Mouse (Mus musculus) limb, embryonic 12.5 days (tissue): Measurements from ENCODE around the gene Chchd3. TPM values are rescaled to one million over a fixed set of nuclear protein-coding genes. Genes with fewer than 3 reads are reported as not detected.

ENCODE experiments used
- ATAC-seq: fragments of 200-750 bp; cut with Nextera tagmentation; 2 replicates; pipeline ENCODE4 v1.8.0; 2017; ENCODE audit warnings: low read depth, moderate TSS enrichment; ENCODE audit not compliant: insufficient number of reproducible peaks, insufficient read depth, low FRiP score, low TSS enrichment
- H3K27ac ChIP-seq: fragments of 300-500 bp; sonication (generic); 2 replicates; pipeline ENCODE4 v1.5.1; 2016; ENCODE audit warnings: mild to moderate bottlenecking, moderate library complexity
- H3K27me3 ChIP-seq: fragments of 300-500 bp; sonication (generic); 2 replicates; pipeline ENCODE4 v1.6.1; 2016; ENCODE audit warnings: mild to moderate bottlenecking, moderate library complexity
- H3K36me3 ChIP-seq: fragments of 300-500 bp; sonication (generic); 2 replicates; pipeline ENCODE4 v1.6.1; 2016; ENCODE audit warnings: mild to moderate bottlenecking, moderate library complexity
- H3K4me1 ChIP-seq: fragments of 300-500 bp; sonication (generic); replicated peaks from 2 replicates; pipeline ENCODE4 v1.6.1; 2016
- H3K4me2 ChIP-seq: fragments of 300-500 bp; sonication (generic); 2 replicates; pipeline ENCODE4 v1.6.1; 2016; ENCODE audit warnings: mild to moderate bottlenecking, moderate library complexity
- H3K4me3 ChIP-seq: fragments of 300-500 bp; sonication (generic); replicated peaks from 2 replicates; pipeline ENCODE4 v1.5.1; 2016; ENCODE audit warnings: mild to moderate bottlenecking
- H3K9ac ChIP-seq: fragments of 300-500 bp; sonication (generic); replicated peaks from 2 replicates; pipeline ENCODE4 v1.6.1; 2016; ENCODE audit warnings: mild to moderate bottlenecking, moderate library complexity
- H3K9me3 ChIP-seq: fragments of 300-500 bp; sonication (generic); 2 replicates; pipeline ENCODE4 v1.6.1; 2016; ENCODE audit warnings: mild to moderate bottlenecking, moderate library complexity
- WGBS: fragments of 180-500 bp; shearing (Covaris S2); methylation state at CpG from one replicate; pipeline ENCODE4 v1.1.7; 2016; 5-methylcytosine and 5-hydroxymethylcytosine counted together
- polyA plus RNA-seq: library from polyadenylated mRNA; unstranded; fragments of >200 nt; fragmentation: Nextera tagmentation; extraction: Ambion mirVana; gene quantifications from 2 replicates; pipeline ENCODE4 v1.2.1, GENCODE M21; 2016

Chchd3 gene
- polyA plus RNA-seq, 1 experiment from 2014 or later: 102 TPM

DNA sequence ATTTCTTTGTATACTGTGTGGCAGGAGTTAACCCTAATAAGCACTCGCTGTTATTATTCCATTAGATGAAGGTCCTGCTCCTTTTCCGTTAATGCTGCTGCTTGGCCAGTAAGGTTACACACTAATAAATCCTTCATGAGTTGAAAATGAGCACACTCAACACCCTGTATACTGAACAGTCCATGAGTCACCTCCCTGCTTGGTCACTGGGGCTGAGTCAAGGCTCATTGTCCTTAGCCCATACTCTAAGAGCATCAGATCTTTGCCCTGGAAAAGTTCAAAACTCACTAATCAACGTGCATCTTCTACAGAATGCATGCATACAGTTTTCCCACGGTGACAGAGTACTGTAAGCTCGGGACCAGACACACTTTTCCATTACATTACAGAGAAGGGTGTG lies 124.5 kb downstream of the Chchd3 start:
- 47% methylated on average over 5 of the region's 5 CpGs for WGBS
- no peaks in the 10 kb centered on the region for H3K36me3 ChIP-seq
- no peak overlapping the region for H3K27ac ChIP-seq
- H3K27me3 ChIP-seq: peaks cover 16% of the 10 kb centered on the region
- H3K9ac ChIP-seq: no peak overlapping the region
- ATAC-seq: no peak
- no peaks in the 10 kb centered on the region for H3K9me3 ChIP-seq
- peaks cover 26% of the 10 kb centered on the region for H3K4me1 ChIP-seq
- no peak overlapping the region for H3K4me2 ChIP-seq
- no peak overlapping the region for H3K4me3 ChIP-seq

DNA sequence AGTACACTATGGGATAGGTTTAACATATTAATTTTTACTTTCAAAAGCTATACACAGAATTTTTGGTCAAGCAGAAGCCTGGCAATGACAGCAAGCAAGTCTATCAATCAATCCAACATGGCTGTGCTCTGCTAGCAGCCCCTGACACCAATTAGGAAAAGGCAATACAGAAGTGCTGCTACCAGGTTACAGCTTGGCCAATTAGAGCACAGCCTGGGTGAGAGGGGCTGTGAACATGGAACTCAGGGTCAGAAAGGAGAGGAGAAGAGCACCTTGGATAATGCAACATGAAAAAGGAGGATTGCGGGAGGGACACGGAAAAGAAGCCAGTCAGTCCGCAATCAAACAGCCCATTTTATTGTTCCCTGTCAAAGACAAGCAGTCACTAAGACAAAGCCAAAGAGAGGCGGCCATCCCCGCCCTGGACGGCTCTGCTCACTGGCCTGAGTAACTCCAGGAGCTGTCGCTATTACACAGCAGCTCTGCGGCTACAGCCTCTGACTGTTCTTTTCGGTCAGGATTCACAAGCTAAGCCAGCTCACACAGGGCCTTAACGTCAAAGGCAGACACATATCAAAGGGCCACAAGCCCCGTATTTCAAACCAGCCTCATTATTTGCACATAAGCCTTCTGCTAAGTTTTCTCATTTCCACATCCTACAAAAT lies 128.8 kb downstream of the Chchd3 start:
- Histone ChIP-seq H3K4me1 (peaks cover 16% of the 10 kb centered on the region), H3K27me3 (peaks cover 12% of the 10 kb centered on the region; the same call in 1 of the 2 replicates), H3K4me2 (no peak overlapping the region), H3K36me3 (no peaks in the 10 kb centered on the region), H3K27ac (no peak overlapping the region), H3K9ac (no peak overlapping the region), H3K4me3 (no peak overlapping the region), H3K9me3 (no peaks in the 10 kb centered on the region)
- 40% methylated on average over 11 of the region's 11 CpGs for WGBS
- ATAC-seq: no peak

DNA sequence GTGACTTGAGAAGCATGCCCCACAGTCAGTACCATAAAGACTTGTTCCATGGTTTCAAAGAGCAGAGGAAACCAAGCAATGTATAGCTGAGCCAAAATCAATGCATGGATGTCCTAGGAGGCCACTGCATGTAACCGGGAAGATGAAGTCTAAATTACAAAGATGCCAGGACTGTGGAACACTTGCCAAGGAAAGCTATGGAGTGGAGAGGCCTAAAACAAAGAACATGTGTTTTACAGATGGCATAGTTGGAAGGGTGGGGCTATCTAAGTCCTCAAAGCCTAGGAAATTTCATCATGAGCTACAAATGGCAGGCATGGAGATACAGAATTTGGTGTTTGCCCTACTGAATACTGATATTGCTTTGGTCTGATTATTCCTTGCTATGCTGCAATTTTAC lies 137.7 kb downstream of the Chchd3 start:
- Histone ChIP-seq H3K4me1 (no peaks in the 10 kb centered on the region), H3K9ac (no peak overlapping the region), H3K4me3 (no peak overlapping the region), H3K36me3 (peaks cover 2% of the 10 kb centered on the region; the same call in 1 of the 2 replicates), H3K4me2 (no peak overlapping the region), H3K27me3 (no peaks in the 10 kb centered on the region), H3K9me3 (no peaks in the 10 kb centered on the region), H3K27ac (no peak overlapping the region)
- no peak for ATAC-seq
- WGBS: 84% methylated on average over 1 of the region's 1 CpGs

DNA sequence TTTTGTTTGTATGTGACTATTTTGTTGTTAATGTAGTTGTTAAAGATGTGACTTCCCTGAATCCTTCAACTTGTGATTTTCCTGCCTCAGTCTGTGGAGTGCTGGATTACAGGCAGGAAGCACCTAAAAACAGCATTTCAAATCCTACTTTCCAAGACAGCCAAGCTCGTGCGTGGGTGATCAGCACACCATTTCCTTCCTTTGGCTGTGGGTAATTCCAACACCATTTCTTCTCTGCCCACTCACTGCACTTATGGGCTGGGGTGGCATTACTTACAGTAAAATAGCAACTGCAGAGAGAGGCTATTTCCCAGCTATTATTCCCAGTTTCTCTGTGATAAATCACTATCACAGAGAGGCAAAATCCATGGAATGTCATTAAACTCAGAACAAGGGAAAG lies 140.0 kb downstream of the Chchd3 start:
- 81% methylated on average over 2 of the region's 2 CpGs for WGBS
- no peaks in the 10 kb centered on the region for H3K27me3 ChIP-seq
- no peak overlapping the region for H3K27ac ChIP-seq
- no peak overlapping the region for H3K4me2 ChIP-seq
- no peak for ATAC-seq
- H3K9ac ChIP-seq: no peak overlapping the region
- H3K9me3 ChIP-seq: no peaks in the 10 kb centered on the region
- H3K36me3 ChIP-seq: peaks cover 8% of the 10 kb centered on the region; the same call in 1 of the 2 replicates
- H3K4me1 ChIP-seq: no peaks in the 10 kb centered on the region
- H3K4me3 ChIP-seq: no peak overlapping the region

DNA sequence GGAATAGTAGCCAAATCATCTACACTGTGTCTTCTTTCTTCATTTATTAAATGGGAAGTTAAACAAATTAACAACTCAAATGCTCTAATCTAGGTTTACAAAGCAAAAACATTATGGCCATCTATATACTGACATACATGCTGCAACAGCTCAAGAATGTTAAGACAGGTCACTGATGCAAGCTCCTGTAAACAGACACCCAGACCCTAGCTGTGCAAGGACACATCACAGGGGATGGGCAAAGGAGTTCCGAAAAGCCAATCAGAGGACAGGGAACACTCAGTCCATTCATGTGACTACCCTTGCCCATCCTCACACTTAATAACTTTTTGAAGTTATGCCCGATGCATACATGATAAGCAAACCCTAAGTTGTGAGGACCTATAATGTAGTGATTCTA lies 149.4 kb downstream of the Chchd3 start:
- no peaks in the 10 kb centered on the region for H3K27me3 ChIP-seq
- H3K9me3 ChIP-seq: no peaks in the 10 kb centered on the region
- H3K27ac ChIP-seq: no peak overlapping the region
- H3K4me1 ChIP-seq: no peaks in the 10 kb centered on the region
- ATAC-seq: no peak
- H3K4me2 ChIP-seq: no peak overlapping the region
- no peak overlapping the region for H3K9ac ChIP-seq
- no peak overlapping the region for H3K4me3 ChIP-seq
- no peaks in the 10 kb centered on the region for H3K36me3 ChIP-seq
- WGBS: 92% methylated on average over 2 of the region's 2 CpGs

DNA sequence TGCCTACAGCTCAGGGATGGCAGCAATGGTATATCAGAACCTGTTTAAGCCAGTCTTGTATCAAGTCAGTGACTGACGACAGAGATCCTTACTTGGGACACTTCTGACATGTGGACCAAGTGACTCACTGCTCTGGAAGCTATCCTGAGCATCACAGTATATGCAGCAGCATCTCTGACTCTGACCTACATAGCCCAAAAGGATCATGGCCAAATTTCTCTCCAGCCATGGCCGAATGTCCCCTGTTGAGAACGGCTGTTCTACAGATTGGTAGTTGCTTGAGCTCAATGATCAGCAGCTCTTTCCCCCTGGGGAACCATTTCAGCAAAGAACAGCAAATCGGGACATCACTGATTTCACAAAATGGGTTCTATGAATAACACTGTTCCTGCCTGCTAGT lies 161.0 kb downstream of the Chchd3 start:
- no peaks in the 10 kb centered on the region for H3K9me3 ChIP-seq
- WGBS: 93% methylated on average over 4 of the region's 4 CpGs
- H3K27ac ChIP-seq: no peak overlapping the region
- H3K4me2 ChIP-seq: no peak overlapping the region
- H3K4me3 ChIP-seq: no peak overlapping the region
- no peaks in the 10 kb centered on the region for H3K4me1 ChIP-seq
- no peaks in the 10 kb centered on the region for H3K36me3 ChIP-seq
- no peaks in the 10 kb centered on the region for H3K27me3 ChIP-seq
- ATAC-seq: no peak
- H3K9ac ChIP-seq: no peak overlapping the region

DNA sequence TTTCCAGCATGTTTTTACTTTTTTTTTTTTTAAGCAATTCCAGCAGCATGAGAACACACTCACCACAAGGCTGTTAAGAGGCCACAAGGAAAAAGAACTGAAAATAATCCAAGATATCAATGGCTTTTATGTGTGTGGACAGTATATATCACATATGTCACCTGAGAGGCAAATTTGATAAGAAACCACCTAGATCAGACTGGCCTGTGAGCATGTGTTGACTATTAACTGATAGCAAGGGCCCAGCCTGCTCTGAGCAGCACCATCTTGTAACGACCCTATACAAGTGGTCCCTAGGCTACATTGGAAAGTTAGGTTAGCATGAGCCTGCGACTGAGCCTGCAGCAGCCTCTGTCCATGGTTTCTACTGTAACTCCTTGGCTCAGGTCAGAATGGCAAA lies 166.0 kb downstream of the Chchd3 start:
- WGBS: 79% methylated on average over 2 of the region's 2 CpGs

DNA sequence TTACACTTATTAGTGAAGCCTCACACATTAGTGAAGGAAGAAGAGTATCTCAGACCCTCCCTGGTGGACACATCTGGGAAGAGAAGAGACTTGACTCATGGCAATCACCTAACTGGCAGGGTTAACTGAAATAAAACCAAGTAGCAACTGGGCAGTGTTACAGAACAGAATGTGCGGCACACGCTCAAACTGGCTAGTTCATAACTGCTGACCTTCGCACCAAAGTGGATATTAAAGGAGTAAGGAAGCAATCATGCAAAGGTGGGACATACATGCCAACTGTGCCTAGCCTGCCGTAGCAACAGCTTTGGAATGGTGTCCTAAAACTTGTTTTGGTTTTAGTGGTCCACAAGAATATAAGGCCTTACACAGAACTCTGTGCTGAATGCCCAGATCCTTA lies 169.3 kb downstream of the Chchd3 start:
- Histone ChIP-seq H3K27ac (no peak overlapping the region), H3K4me2 (no peak overlapping the region), H3K36me3 (no peaks in the 10 kb centered on the region; the same call in 1 of the 2 replicates), H3K9ac (no peak overlapping the region), H3K27me3 (no peaks in the 10 kb centered on the region), H3K4me3 (no peak overlapping the region), H3K4me1 (0 out of 2 replicates have a peak, but pooled peaks cover 4% of the 10 kb centered on the region), H3K9me3 (no peaks in the 10 kb centered on the region)
- 90% methylated on average over 4 of the region's 4 CpGs for WGBS
- no peak for ATAC-seq

More for the DNA sequence above, 166.0 kb downstream of the Chchd3 start:
- ATAC-seq: no peak
- H3K27ac ChIP-seq: no peak overlapping the region
- H3K4me1 ChIP-seq: 0 out of 2 replicates have a peak, but pooled peaks cover 2% of the 10 kb centered on the region
- no peaks in the 10 kb centered on the region for H3K27me3 ChIP-seq
- no peaks in the 10 kb centered on the region for H3K9me3 ChIP-seq
- no peaks in the 10 kb centered on the region; the same call in 1 of the 2 replicates for H3K36me3 ChIP-seq
- no peak overlapping the region for H3K4me2 ChIP-seq
- no peak overlapping the region for H3K4me3 ChIP-seq
- no peak overlapping the region for H3K9ac ChIP-seq

DNA sequence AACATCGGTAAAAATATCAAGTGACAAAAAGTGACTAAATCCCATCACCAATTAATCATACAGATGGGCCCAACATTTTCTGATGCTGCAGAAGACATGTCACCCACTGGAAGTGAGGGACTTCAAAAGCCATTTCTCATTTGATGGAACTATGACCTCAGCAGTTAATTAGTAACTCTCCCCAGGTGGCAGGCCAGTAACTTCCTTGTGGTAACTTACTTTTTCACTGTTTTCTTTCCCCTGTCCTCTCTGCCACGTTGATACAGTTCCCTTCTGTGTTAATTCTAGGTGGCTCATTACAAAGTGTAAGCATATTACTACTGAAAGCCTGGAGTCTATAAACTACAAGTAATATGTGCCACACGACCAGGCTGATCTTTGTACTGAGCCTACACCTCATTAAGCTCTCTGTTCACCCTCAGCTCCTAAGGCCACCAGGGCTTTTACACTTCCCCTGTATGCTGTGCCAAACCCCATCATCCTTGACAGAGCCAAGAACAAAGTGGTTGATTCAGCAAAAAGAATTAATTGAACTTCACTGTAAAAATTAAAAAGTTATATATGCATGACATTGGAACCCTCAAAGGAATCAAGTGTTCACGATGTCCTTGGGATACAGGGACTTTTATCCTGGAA lies 171.0 kb downstream of the Chchd3 start:
- Histone ChIP-seq H3K9ac (no peak overlapping the region), H3K36me3 (no peaks in the 10 kb centered on the region; the same call in 1 of the 2 replicates), H3K4me1 (0 out of 2 replicates have a peak, but pooled peaks cover 4% of the 10 kb centered on the region), H3K4me2 (no peak overlapping the region), H3K27me3 (no peaks in the 10 kb centered on the region), H3K27ac (no peak overlapping the region), H3K9me3 (no peaks in the 10 kb centered on the region), H3K4me3 (no peak overlapping the region)
- ATAC-seq: no peak
- WGBS: 50% methylated on average over 4 of the region's 4 CpGs

DNA sequence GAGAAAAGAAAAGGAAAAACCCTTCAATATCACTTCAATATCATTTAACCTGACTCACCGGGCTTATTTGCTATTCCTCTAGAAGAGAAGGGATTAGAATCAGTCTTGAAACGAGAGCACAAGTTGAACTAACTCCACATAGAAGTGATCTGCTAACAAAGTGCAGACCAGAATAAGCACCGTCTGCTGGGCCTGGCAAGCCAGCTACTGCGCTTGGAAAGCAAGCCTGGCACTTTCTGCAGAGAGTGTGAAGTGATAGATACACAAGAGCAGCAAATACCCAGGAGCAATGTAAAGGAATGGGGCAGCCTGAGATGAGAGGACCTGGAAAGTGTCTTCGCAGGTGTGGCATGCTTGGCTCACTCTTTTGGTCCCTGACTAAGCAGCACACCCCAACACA lies 181.5 kb downstream of the Chchd3 start:
- 89% methylated on average over 5 of the region's 5 CpGs for WGBS
- no peak for ATAC-seq

DNA sequence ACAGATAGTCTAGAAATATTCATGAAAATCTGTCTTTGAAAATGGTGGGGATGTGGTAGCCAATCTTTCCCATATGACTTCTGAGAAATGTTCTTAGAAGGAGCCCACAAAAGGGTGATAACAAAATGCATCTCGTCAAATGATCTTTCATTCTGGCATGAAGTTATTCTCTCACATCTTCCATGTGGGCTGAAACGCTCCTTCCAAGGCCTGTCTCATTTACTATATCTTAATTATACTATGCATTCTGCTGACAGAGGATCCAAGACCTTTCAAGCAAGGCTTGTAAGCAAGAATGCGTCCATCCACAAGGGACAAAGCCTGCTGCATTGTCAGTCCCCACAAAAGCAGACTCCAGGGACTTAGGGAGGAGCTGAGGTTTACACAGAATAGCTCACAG lies 185.9 kb downstream of the Chchd3 start:
- Histone ChIP-seq H3K36me3 (peaks cover under 1% of the 10 kb centered on the region; the same call in 1 of the 2 replicates), H3K4me2 (no peak overlapping the region), H3K4me3 (no peak overlapping the region), H3K9me3 (no peaks in the 10 kb centered on the region), H3K27ac (no peak overlapping the region), H3K4me1 (no peaks in the 10 kb centered on the region), H3K9ac (no peak overlapping the region), H3K27me3 (no peaks in the 10 kb centered on the region)
- ATAC-seq: no peak
- 82% methylated on average over 3 of the region's 3 CpGs for WGBS

More for the DNA sequence above, 181.5 kb downstream of the Chchd3 start:
- Histone ChIP-seq H3K4me3 (no peak overlapping the region), H3K9me3 (no peaks in the 10 kb centered on the region), H3K4me2 (no peak overlapping the region), H3K27ac (no peak overlapping the region), H3K9ac (no peak overlapping the region), H3K36me3 (no peaks in the 10 kb centered on the region), H3K4me1 (no peaks in the 10 kb centered on the region), H3K27me3 (no peaks in the 10 kb centered on the region)
